In genomic region chr17:74272683-74273205, GRCm38 (mm10) we compare ENCODE assay signal across 15 mouse cellular contexts. TPM values are rescaled to one million over a fixed set of nuclear protein-coding genes. Genes with fewer than 3 reads are reported as not detected.
DNase-seq lines count a peak whose midpoint lies in the region; ATAC-seq and TF ChIP-seq lines count a peak whose summit lies in the region.
"Had no signal": no experiment of that assay in that cellular context is flagged by ENCODE, and none has a peak within 500 bp of the region (broad histone marks: within the 10 kb centered on the region; RNA-seq: fewer than 3 reads in every experiment).

No protein-coding gene starts in this region.

- WGBS in heart, postnatal 0 days: 64% methylated on average over 16 of the region's 16 CpGs
- WGBS in midbrain, embryonic 12.5 days: 72% methylated on average over 16 of the region's 16 CpGs
- WGBS in midbrain, embryonic 15.5 days: 80% methylated on average over 16 of the region's 16 CpGs
- 72% methylated on average over 16 of the region's 16 CpGs for WGBS in intestine, embryonic 15.5 days

- no peak for TF ChIP-seq EP300 in heart, postnatal 0 days (IDR thresholded peaks at IDR 0.05; ENCODE audit: low read depth)

- H3K9ac ChIP-seq in heart, postnatal 0 days (replicated peaks; ENCODE audit: low read depth, low read length): no peak overlapping the region
- H3K9ac ChIP-seq in midbrain, embryonic 12.5 days (replicated peaks): no peak overlapping the region
- no peak overlapping the region for H3K9ac ChIP-seq in midbrain, embryonic 15.5 days
- H3K9ac ChIP-seq in intestine, embryonic 15.5 days: no peak overlapping the region
- H3K9ac ChIP-seq: embryonic facial prominence, embryonic 12.5 days; heart, embryonic 13.5 days had no signal

- H3K27ac ChIP-seq in heart, postnatal 0 days (ENCODE audit: low read depth): no peak overlapping the region
- no peak overlapping the region for H3K27ac ChIP-seq in midbrain, embryonic 12.5 days (replicated peaks)
- H3K27ac ChIP-seq in midbrain, embryonic 15.5 days: no peak overlapping the region
- no peak overlapping the region for H3K27ac ChIP-seq in intestine, embryonic 15.5 days
- H3K27ac ChIP-seq in testis, adult 2 months (ENCODE audit: control insufficient read depth, insufficient read depth, low read depth, low read length): no peak overlapping the region
- H3K27ac ChIP-seq: embryonic facial prominence, embryonic 12.5 days; heart, embryonic 13.5 days had no signal

- no peak for TF ChIP-seq POLR2A in testis, adult 2 months (IDR thresholded peaks at IDR 0.05; ENCODE audit: control insufficient read depth, low read depth, low read length)

- DNase-seq in heart, postnatal 0 days (ENCODE audit: low spot score): no peak
- no peak for DNase-seq in heart, postnatal 10 days
- DNase-seq in urinary bladder, adult 2 months (ENCODE audit: low spot score): no peak
- DNase-seq in MN1 (ENCODE audit: low spot score): no peak
- DNase-seq: adrenal gland, adult 8-10 months; cerebellum, adult 11 months; kidney, postnatal 4 days; lung, postnatal 36 days; right cerebral cortex, postnatal 14 days had no signal

- ATAC-seq in heart, postnatal 0 days (ENCODE audit: insufficient read depth, low read depth): 0 out of 2 replicates have a peak, but pooled peaks have one; percentile 17
- peak; percentile 30; the same call in 1 of the 2 replicates for ATAC-seq in midbrain, embryonic 12.5 days (ENCODE audit: low FRiP score, low read depth)
- ATAC-seq in midbrain, embryonic 15.5 days (replicated peaks): no peak
- 0 out of 2 replicates have a peak, but pooled peaks have one; percentile 28 for ATAC-seq in intestine, embryonic 15.5 days

- H3K4me2 ChIP-seq in heart, postnatal 0 days (ENCODE audit: low read depth, low read length): no peak overlapping the region; the same call in 1 of the 2 replicates
- no peak overlapping the region for H3K4me2 ChIP-seq in midbrain, embryonic 12.5 days (replicated peaks)
- H3K4me2 ChIP-seq in midbrain, embryonic 15.5 days: no peak overlapping the region
- H3K4me2 ChIP-seq in intestine, embryonic 15.5 days (replicated peaks): no peak overlapping the region
- H3K4me2 ChIP-seq: embryonic facial prominence, embryonic 12.5 days; heart, embryonic 13.5 days had no signal

- H3K36me3 ChIP-seq in heart, postnatal 0 days (replicated peaks; ENCODE audit: control insufficient read depth, insufficient read depth, low read length): no peaks in the 10 kb centered on the region
- no peaks in the 10 kb centered on the region for H3K36me3 ChIP-seq in midbrain, embryonic 12.5 days
- H3K36me3 ChIP-seq in midbrain, embryonic 15.5 days (replicated peaks): no peaks in the 10 kb centered on the region
- no peaks in the 10 kb centered on the region for H3K36me3 ChIP-seq in intestine, embryonic 15.5 days
- H3K36me3 ChIP-seq in testis, adult 2 months (ENCODE audit: control insufficient read depth, insufficient read depth, low read length): no peaks in the 10 kb centered on the region; the same call in 1 of the 2 replicates
- H3K36me3 ChIP-seq: embryonic facial prominence, embryonic 12.5 days; heart, embryonic 13.5 days had no signal

- no peak for TF ChIP-seq CTCF in heart, postnatal 0 days (IDR thresholded peaks at IDR 0.05; ENCODE audit: low read depth)
- no peak for TF ChIP-seq CTCF in testis, adult 2 months (IDR thresholded peaks at IDR 0.05; ENCODE audit: control insufficient read depth, insufficient read depth, insufficient replicate concordance, low read depth, low read length)

- no peaks in the 10 kb centered on the region for H3K9me3 ChIP-seq in heart, postnatal 0 days (replicated peaks; ENCODE audit: control insufficient read depth, low read length)
- no peaks in the 10 kb centered on the region for H3K9me3 ChIP-seq in midbrain, embryonic 12.5 days
- H3K9me3 ChIP-seq in midbrain, embryonic 15.5 days: no peaks in the 10 kb centered on the region
- H3K9me3 ChIP-seq in intestine, embryonic 15.5 days: no peaks in the 10 kb centered on the region
- H3K9me3 ChIP-seq: embryonic facial prominence, embryonic 12.5 days; heart, embryonic 13.5 days had no signal

- H3K4me1 ChIP-seq in heart, postnatal 0 days (ENCODE audit: control insufficient read depth, insufficient read depth): peaks cover 8% of the 10 kb centered on the region; the same call in 1 of the 2 replicates
- no peaks in the 10 kb centered on the region for H3K4me1 ChIP-seq in midbrain, embryonic 12.5 days
- no peaks in the 10 kb centered on the region for H3K4me1 ChIP-seq in midbrain, embryonic 15.5 days
- H3K4me1 ChIP-seq in intestine, embryonic 15.5 days (replicated peaks): no peaks in the 10 kb centered on the region
- H3K4me1 ChIP-seq in testis, adult 2 months (ENCODE audit: control insufficient read depth, insufficient read depth, low read length): peaks cover 9% of the 10 kb centered on the region
- H3K4me1 ChIP-seq: embryonic facial prominence, embryonic 12.5 days had no signal

- no peaks in the 10 kb centered on the region for H3K27me3 ChIP-seq in heart, postnatal 0 days (ENCODE audit: control insufficient read depth, insufficient read depth, low read length)
- no peaks in the 10 kb centered on the region for H3K27me3 ChIP-seq in midbrain, embryonic 12.5 days
- H3K27me3 ChIP-seq in midbrain, embryonic 15.5 days (replicated peaks): no peaks in the 10 kb centered on the region
- no peaks in the 10 kb centered on the region for H3K27me3 ChIP-seq in intestine, embryonic 15.5 days (replicated peaks)
- no peaks in the 10 kb centered on the region for H3K27me3 ChIP-seq in testis, adult 2 months (ENCODE audit: control insufficient read depth, insufficient read depth, low read length)
- H3K27me3 ChIP-seq: embryonic facial prominence, embryonic 12.5 days; heart, embryonic 13.5 days had no signal

- H3K4me3 ChIP-seq in heart, postnatal 0 days (ENCODE audit: low read depth, low read length): no peak overlapping the region
- no peak overlapping the region for H3K4me3 ChIP-seq in midbrain, embryonic 12.5 days
- H3K4me3 ChIP-seq in midbrain, embryonic 15.5 days: no peak overlapping the region
- H3K4me3 ChIP-seq in intestine, embryonic 15.5 days (replicated peaks): no peak overlapping the region
- peak overlapping the region; percentile 52 for H3K4me3 ChIP-seq in testis, adult 2 months (ENCODE audit: control insufficient read depth, low read depth, low read length)
- H3K4me3 ChIP-seq: embryonic facial prominence, embryonic 12.5 days; heart, embryonic 13.5 days had no signal

- intact Hi-C loops in heart, postnatal 10 days (cut with DNase I): no loop called here

RNA-seq across cellular contexts. Expression of gene Memo1, which starts 22.6 kb away (rescaled TPM):
- 30.2 and 128 TPM in 2 replicates for total RNA-seq in heart, postnatal 0 days (2014; rRNA removed; ENCODE audit: low replicate concordance)
- polyA plus RNA-seq in heart, postnatal 0 days (2015; fragmentation: Nextera tagmentation; extraction: Ambion mirVana): 67.5 and 68.8 TPM in 2 replicates
- total RNA-seq in heart, postnatal 10 days (2021): 10 to 100 TPM; 63.7 to 72.1 TPM
- 71.1 and 72.1 TPM in 2 replicates for polyA plus RNA-seq in midbrain, embryonic 12.5 days (2016; fragmentation: Nextera tagmentation; extraction: Ambion mirVana)
- 51.3 and 57.8 TPM in 2 replicates for polyA plus RNA-seq in midbrain, embryonic 15.5 days (2015; fragmentation: Nextera tagmentation; extraction: Ambion mirVana)
- 73.1 and 75.9 TPM in 2 replicates for polyA plus RNA-seq in intestine, embryonic 15.5 days (2015; fragmentation: Nextera tagmentation; extraction: Ambion mirVana)
- polyA plus RNA-seq in testis, adult 2 months (2012; rRNA removed): 94.5 and 110 TPM in 2 replicates
- polyA plus RNA-seq in urinary bladder, adult 2 months (2012; rRNA removed): 47.4 and 56.6 TPM in 2 replicates

RNA-seq across cellular contexts. Expression of gene Dpy30, which starts 51.0 kb away (rescaled TPM):
- total RNA-seq in heart, postnatal 0 days (2014; rRNA removed; ENCODE audit: low replicate concordance): 65.6 and 96.7 TPM in 2 replicates
- 209 and 213 TPM in 2 replicates for polyA plus RNA-seq in heart, postnatal 0 days (2015; fragmentation: Nextera tagmentation; extraction: Ambion mirVana)
- total RNA-seq in heart, postnatal 10 days (2021): 10 to 100 TPM; 62.3 to 68.4 TPM
- 226 and 239 TPM in 2 replicates for polyA plus RNA-seq in midbrain, embryonic 12.5 days (2016; fragmentation: Nextera tagmentation; extraction: Ambion mirVana)
- polyA plus RNA-seq in midbrain, embryonic 15.5 days (2015; fragmentation: Nextera tagmentation; extraction: Ambion mirVana): 182 and 191 TPM in 2 replicates
- polyA plus RNA-seq in intestine, embryonic 15.5 days (2015; fragmentation: Nextera tagmentation; extraction: Ambion mirVana): 257 and 282 TPM in 2 replicates
- 133 and 159 TPM in 2 replicates for polyA plus RNA-seq in testis, adult 2 months (2012; rRNA removed)
- polyA plus RNA-seq in urinary bladder, adult 2 months (2012; rRNA removed): 80.7 and 103 TPM in 2 replicates
